Mouse (Mus musculus): ENCODE results near the gene Dync1h1. TPM values are rescaled to one million over a fixed set of nuclear protein-coding genes. Genes with fewer than 3 reads are reported as not detected.
A peak's percentile ranks its signal among the peaks of the same experiment; 100 is the strongest.
"Not testable (repeated sequence)": the region's sequence is repeated elsewhere in the genome, so short reads cannot be mapped to it uniquely, and the experiment has no call there.

Dync1h1 gene
- polyA plus RNA-seq, 1 experiment from 2014 or later: 11.2 TPM

- H3K9ac ChIP-seq: no peak overlapping the region
- H3K27me3 ChIP-seq: no peaks in the 10 kb centered on the region
- H3K9me3 ChIP-seq (replicated peaks): no peaks in the 10 kb centered on the region
- no peak for ATAC-seq (ENCODE audit: insufficient read depth)
- H3K4me3 ChIP-seq (replicated peaks): no peak overlapping the region
- H3K4me2 ChIP-seq: no peak overlapping the region
- WGBS (ENCODE audit: insufficient replicate concordance): 40% methylated on average over 5 of the region's 5 CpGs
- H3K36me3 ChIP-seq (replicated peaks): no peaks in the 10 kb centered on the region
- no peak overlapping the region for H3K27ac ChIP-seq (replicated peaks)
- H3K4me1 ChIP-seq (replicated peaks): no peaks in the 10 kb centered on the region
These were observed 73.0 kb downstream of the Dync1h1 start for GRCm38 (mm10) chr12:110674243-110674642.

GRCm38 (mm10) chr12:110681191-110681590 is 79.9 kb downstream of the Dync1h1 start:
- H3K4me2 ChIP-seq: no peak overlapping the region
- H3K4me1 ChIP-seq (replicated peaks): no peaks in the 10 kb centered on the region
- peaks cover under 1% of the 10 kb centered on the region for H3K36me3 ChIP-seq (replicated peaks)
- no peaks in the 10 kb centered on the region for H3K27me3 ChIP-seq
- no peaks in the 10 kb centered on the region for H3K9me3 ChIP-seq (replicated peaks)
- no peak overlapping the region for H3K9ac ChIP-seq
- 47% methylated on average over 7 of the region's 7 CpGs for WGBS (ENCODE audit: insufficient replicate concordance)
- H3K4me3 ChIP-seq (replicated peaks): no peak overlapping the region
- no peak for ATAC-seq (ENCODE audit: insufficient read depth)
- no peak overlapping the region for H3K27ac ChIP-seq (replicated peaks)

- Histone ChIP-seq H3K27ac (replicated peaks) (no peak overlapping the region), H3K4me1 (replicated peaks) (no peaks in the 10 kb centered on the region), H3K9ac (no peak overlapping the region), H3K36me3 (replicated peaks) (peaks cover 8% of the 10 kb centered on the region), H3K4me3 (replicated peaks) (no peak overlapping the region), H3K4me2 (no peak overlapping the region), H3K9me3 (replicated peaks) (no peaks in the 10 kb centered on the region), H3K27me3 (no peaks in the 10 kb centered on the region)
- 37% methylated on average over 3 of the region's 3 CpGs for WGBS (ENCODE audit: insufficient replicate concordance)
- ATAC-seq (ENCODE audit: insufficient read depth): no peak
These were observed 80.6 kb downstream of the Dync1h1 start for GRCm38 (mm10) chr12:110681878-110682277.

GRCm38 (mm10) chr12:110682561-110683299 is 81.5 kb downstream of the Dync1h1 start, which contains the start of gene 1700001K19Rik:
Gene 1700001K19Rik, minus strand, starts transcription at chr12:110682619.
- WGBS (ENCODE audit: insufficient replicate concordance): 52% methylated on average over 9 of the region's 9 CpGs
- no peak within 1 kb of the TSS for H3K9ac ChIP-seq
- H3K27me3 ChIP-seq: no peaks in the 10 kb centered on the region
- H3K9me3 ChIP-seq (replicated peaks): no peaks in the 10 kb centered on the region
- peaks cover 16% of the 10 kb centered on the region for H3K36me3 ChIP-seq (replicated peaks)
- no peak for ATAC-seq (ENCODE audit: insufficient read depth)
- H3K27ac ChIP-seq (replicated peaks): no peak within 1 kb of the TSS
- no peak within 1 kb of the TSS for H3K4me2 ChIP-seq
- H3K4me1 ChIP-seq (replicated peaks): no peaks in the 10 kb centered on the region
- no peak within 1 kb of the TSS for H3K4me3 ChIP-seq (replicated peaks)

GRCm38 (mm10) chr12:110683580-110683979 is 82.3 kb downstream of the Dync1h1 start:
- Histone ChIP-seq H3K9me3 (replicated peaks) (no peaks in the 10 kb centered on the region), H3K36me3 (replicated peaks) (peaks cover 24% of the 10 kb centered on the region), H3K4me1 (replicated peaks) (no peaks in the 10 kb centered on the region), H3K27me3 (no peaks in the 10 kb centered on the region), H3K4me2 (no peak overlapping the region), H3K27ac (replicated peaks) (no peak overlapping the region), H3K9ac (no peak overlapping the region), H3K4me3 (replicated peaks) (no peak overlapping the region)
- WGBS (ENCODE audit: insufficient replicate concordance): no CpG with 5 or more reads among the region's 1 CpGs
- ATAC-seq (ENCODE audit: insufficient read depth): no peak

GRCm38 (mm10) chr12:110687894-110688734 is 86.9 kb downstream of the Dync1h1 start:
- H3K27me3 ChIP-seq: no peaks in the 10 kb centered on the region
- no peaks in the 10 kb centered on the region for H3K9me3 ChIP-seq (replicated peaks)
- H3K27ac ChIP-seq (replicated peaks): no peak overlapping the region
- peaks cover 62% of the 10 kb centered on the region for H3K36me3 ChIP-seq (replicated peaks)
- 67% methylated on average over 12 of the region's 12 CpGs for WGBS (ENCODE audit: insufficient replicate concordance)
- no peak overlapping the region for H3K9ac ChIP-seq
- H3K4me2 ChIP-seq: no peak overlapping the region
- no peak for ATAC-seq (ENCODE audit: insufficient read depth)
- H3K4me3 ChIP-seq (replicated peaks): no peak overlapping the region
- 0 out of 2 replicates have a peak, but pooled peaks cover 4% of the 10 kb centered on the region for H3K4me1 ChIP-seq (replicated peaks)

- H3K27ac ChIP-seq (replicated peaks); ATAC-seq (ENCODE audit: insufficient read depth): not testable (repeated sequence)
- WGBS (ENCODE audit: insufficient replicate concordance): 77% methylated on average over 3 of the region's 3 CpGs
These were observed 87.7 kb downstream of the Dync1h1 start for GRCm38 (mm10) chr12:110688921-110689320.

GRCm38 (mm10) chr12:110689919-110690643 is 88.8 kb downstream of the Dync1h1 start:
- ATAC-seq (ENCODE audit: insufficient read depth): no peak
- WGBS (ENCODE audit: insufficient replicate concordance): 73% methylated on average over 6 of the region's 6 CpGs
- H3K36me3 ChIP-seq (replicated peaks): peaks cover 77% of the 10 kb centered on the region
- H3K9ac ChIP-seq: no peak overlapping the region
- peaks cover 12% of the 10 kb centered on the region for H3K4me1 ChIP-seq (replicated peaks)
- no peak overlapping the region for H3K4me2 ChIP-seq
- H3K4me3 ChIP-seq (replicated peaks): no peak overlapping the region
- H3K27ac ChIP-seq (replicated peaks): no peak overlapping the region; the same call in 1 of the 2 replicates
- no peaks in the 10 kb centered on the region for H3K9me3 ChIP-seq (replicated peaks)
- H3K27me3 ChIP-seq: no peaks in the 10 kb centered on the region

More at GRCm38 (mm10) chr12:110688921-110689320, 87.7 kb downstream of the Dync1h1 start:
- H3K4me1 ChIP-seq (replicated peaks); H3K9ac ChIP-seq; H3K4me2 ChIP-seq; H3K9me3 ChIP-seq (replicated peaks); H3K27me3 ChIP-seq; H3K4me3 ChIP-seq (replicated peaks): not testable (repeated sequence)
- H3K36me3 ChIP-seq (replicated peaks): peaks cover 69% of the 10 kb centered on the region

GRCm38 (mm10) chr12:110693378-110693777 is 92.1 kb downstream of the Dync1h1 start:
- H3K4me3 ChIP-seq (replicated peaks): not testable (repeated sequence)
- WGBS (ENCODE audit: insufficient replicate concordance): 70% methylated on average over 5 of the region's 5 CpGs

GRCm38 (mm10) chr12:110695676-110696171 is 94.5 kb downstream of the Dync1h1 start:
- H3K4me2 ChIP-seq: peak overlapping the region; percentile 90
- H3K4me1 ChIP-seq (replicated peaks): peaks cover 54% of the 10 kb centered on the region
- 0% methylated on average over 51 of the region's 55 CpGs for WGBS (ENCODE audit: insufficient replicate concordance)
- H3K9ac ChIP-seq: peak overlapping the region; percentile 100
- ATAC-seq (ENCODE audit: insufficient read depth): peak; percentile 51
- no peaks in the 10 kb centered on the region for H3K9me3 ChIP-seq (replicated peaks)
- H3K27me3 ChIP-seq: no peaks in the 10 kb centered on the region
- H3K4me3 ChIP-seq (replicated peaks): peak overlapping the region; percentile 100
- peak overlapping the region; percentile 98 for H3K27ac ChIP-seq (replicated peaks)
- peaks cover 33% of the 10 kb centered on the region for H3K36me3 ChIP-seq (replicated peaks)

More at GRCm38 (mm10) chr12:110693378-110693777, 92.1 kb downstream of the Dync1h1 start:
- peaks cover 55% of the 10 kb centered on the region for H3K36me3 ChIP-seq (replicated peaks)
- not testable (repeated sequence) for H3K4me2 ChIP-seq; H3K9ac ChIP-seq; ATAC-seq (ENCODE audit: insufficient read depth); H3K9me3 ChIP-seq (replicated peaks); H3K27me3 ChIP-seq; H3K27ac ChIP-seq (replicated peaks)
- H3K4me1 ChIP-seq (replicated peaks): peaks cover 30% of the 10 kb centered on the region

All from liver, embryonic 15.5 days (tissue).